Mouse (Mus musculus) testis, adult 2 months (tissue): ENCODE measurements around the gene Gyg.

Source experiments
- CTCF ChIP-seq: fragments of 200-500 bp; IDR thresholded peaks from 2 replicates; pipeline ENCODE4 v1.5.1; 2012; ENCODE audit warnings: low read depth, mild to moderate bottlenecking, inconsistent platforms, low read length, moderate library complexity; ENCODE audit not compliant: control insufficient read depth, insufficient read depth, insufficient replicate concordance
- POLR2A ChIP-seq: fragments of 200-500 bp; IDR thresholded peaks from 2 replicates; pipeline ENCODE4 v1.6.1; 2012; ENCODE audit warnings: low read depth, mild to moderate bottlenecking, inconsistent platforms, low read length, moderate library complexity; ENCODE audit not compliant: control insufficient read depth

GRCm38 (mm10) chr3:20151651-20152050 is 3.5 kb downstream of the Gyg start:
- TF ChIP-seq POLR2A (no peak), CTCF (no peak)
